Comparison of ENCODE assay signal across 14 mouse cellular contexts in genomic region chr17:30402871-30403270, GRCm38 (mm10).
"Had no signal": no experiment of that assay in that cellular context is flagged by ENCODE, and none has a peak within 500 bp of the region (broad histone marks: within the 10 kb centered on the region; RNA-seq: fewer than 3 reads in every experiment).

No protein-coding gene starts in this region.

- H3K4me2 ChIP-seq: liver, embryonic 11.5 days; liver, embryonic 15.5 days had no signal

- ATAC-seq: lung, postnatal 0 days; midbrain, embryonic 16.5 days had no signal

- H3K4me3 ChIP-seq: left cerebral cortex, adult 2 months; limb, embryonic 10.5 days; liver, embryonic 15.5 days had no signal

- H3K4me1 ChIP-seq: liver, embryonic 15.5 days had no signal

- H3K27me3 ChIP-seq: liver, embryonic 15.5 days had no signal

- H3K27ac ChIP-seq: left cerebral cortex, adult 2 months; limb, embryonic 10.5 days; liver, embryonic 15.5 days; stomach, postnatal 0 days had no signal

- DNase-seq: kidney, adult 8-10 months; kidney, postnatal 4 days; lung, adult 2 months; lung, postnatal 36 days; right cerebral cortex, postnatal 25 days; thymus, adult 2 months; thymus, postnatal 25 days had no signal

- H3K36me3 ChIP-seq: limb, embryonic 10.5 days; liver, embryonic 15.5 days had no signal

- H3K9me3 ChIP-seq: limb, embryonic 10.5 days; liver, embryonic 15.5 days had no signal

- H3K9ac ChIP-seq: liver, embryonic 15.5 days had no signal
